Mouse (Mus musculus) stomach, adult 2 months (tissue): Measurements from ENCODE around the gene Ank3. TPM values are rescaled to one million over a fixed set of nuclear protein-coding genes. Genes with fewer than 3 reads are reported as not detected.

Experiments
- polyA plus RNA-seq: library from polyadenylated mRNA; depleted of rRNA; stranded (reverse); fragments of >200 nt; gene quantifications from 2 replicates; pipeline ENCODE4 v1.2.3, GENCODE M21; 2012; rRNA removed

Gene Ank3
- polyA plus RNA-seq: 3.3 and 6.5 TPM in 2 replicates

DNA sequence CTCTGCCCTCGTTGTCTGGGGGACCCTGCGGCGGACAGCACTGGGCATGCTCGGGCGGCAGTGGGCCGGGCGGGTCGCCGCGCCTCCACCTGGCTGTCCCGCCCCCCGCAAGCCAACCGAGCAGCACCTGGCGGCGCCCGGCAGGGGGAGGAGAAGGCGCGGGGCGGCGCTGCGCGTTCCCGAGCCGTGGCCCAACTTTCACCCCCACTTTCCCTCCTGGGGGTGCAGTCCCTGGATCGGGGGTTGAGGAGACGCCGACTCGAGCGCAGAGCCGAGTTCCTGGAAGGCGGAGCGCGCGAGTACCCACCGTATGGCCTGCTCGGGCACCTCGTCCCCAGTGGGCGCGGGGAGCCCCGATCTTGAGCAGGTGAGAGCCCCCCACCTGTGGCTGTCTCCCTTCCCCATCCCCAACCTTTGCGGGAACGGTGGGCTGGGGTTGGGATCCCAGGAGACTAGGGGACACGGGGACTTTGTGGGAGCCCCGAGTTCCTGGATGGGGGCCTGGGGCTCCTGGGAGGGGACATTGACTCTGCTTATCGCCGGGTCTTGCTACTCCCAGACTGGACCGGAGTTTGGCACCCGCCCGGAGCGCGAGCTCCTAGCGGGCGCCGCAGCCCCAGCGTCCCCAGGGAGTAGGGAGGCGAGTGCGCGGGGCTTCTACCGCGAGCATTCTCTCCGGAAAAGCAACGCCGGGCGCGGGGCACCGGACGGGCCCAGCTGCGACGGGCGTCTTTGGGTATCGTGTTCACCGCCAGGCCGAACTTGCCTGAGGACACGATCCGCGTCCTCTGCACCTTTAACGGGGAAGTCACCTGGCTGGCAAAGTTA is at the start of gene Ank3:
Gene Ank3, plus strand, starts transcription at position 11 of the 828 bp plus-strand sequence.

DNA sequence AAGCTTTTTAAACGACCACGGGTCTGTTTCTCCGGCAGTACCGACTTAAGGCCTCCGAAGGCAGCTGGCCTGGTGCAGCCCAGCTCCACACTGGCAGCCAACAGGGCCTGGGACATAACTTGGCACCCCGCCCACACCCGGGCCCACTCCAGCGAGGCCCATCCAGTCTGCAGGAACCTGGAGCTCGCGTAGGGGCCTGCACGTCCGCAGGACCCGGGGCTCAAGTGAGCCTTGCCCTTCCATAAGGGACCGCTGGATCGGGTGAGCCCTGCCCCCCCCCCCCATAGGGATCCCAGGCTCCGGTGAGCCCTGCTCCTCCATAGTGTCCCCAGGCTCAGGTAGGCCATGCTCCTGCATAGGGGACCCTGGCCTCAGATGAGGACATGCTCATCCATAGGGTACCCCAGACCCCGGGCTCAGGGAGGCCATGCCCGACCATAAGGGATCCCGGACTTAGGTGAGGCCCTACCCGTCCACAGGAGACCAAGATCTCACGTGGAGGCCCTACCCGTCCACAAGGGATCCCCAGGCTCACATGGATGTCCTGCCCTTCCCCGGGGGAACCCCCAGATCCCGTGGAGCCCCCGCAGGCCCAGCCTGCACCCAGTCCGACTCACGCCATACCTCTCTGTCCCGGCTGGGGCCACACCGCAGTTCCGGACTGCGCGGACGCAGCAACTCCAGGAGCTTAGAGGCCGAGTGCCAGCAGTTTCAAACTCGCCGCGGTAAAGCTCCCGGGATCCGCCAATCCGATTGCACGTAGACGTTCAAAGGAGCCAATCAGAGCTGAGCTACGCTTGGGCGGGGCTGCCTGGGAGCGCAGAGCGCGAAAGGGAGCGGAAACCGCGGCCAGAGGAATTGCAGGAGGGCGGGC is 46.1 kb upstream of the Ank3 start, which contains the start of gene Cdk1:
Gene Cdk1, minus strand, starts transcription at position 727 of the 874 bp plus-strand sequence.

Other genes with a start within 250 kb of the Ank3 start
- 5.1 and 6.3 TPM in 2 replicates for gene Rhobtb1, start 247.3 kb upstream of the Ank3 start, polyA plus RNA-seq
- 0.10 and 0.15 TPM in 2 replicates for gene A930033H14Rik, start 185.7 kb upstream of the Ank3 start, polyA plus RNA-seq
- 9.6 and 10.2 TPM in 2 replicates for gene Cdk1, start 45.8 kb upstream of the Ank3 start, polyA plus RNA-seq